In genomic region chr5:81068173-81068572, GRCm38 (mm10) we compare ENCODE assay signal across 22 mouse cellular contexts. TPM values are rescaled to one million over a fixed set of nuclear protein-coding genes. Genes with fewer than 3 reads are reported as not detected.
DNase-seq lines count a peak whose midpoint lies in the region; ATAC-seq and TF ChIP-seq lines count a peak whose summit lies in the region.
"Had no signal": no experiment of that assay in that cellular context is flagged by ENCODE, and none has a peak within 500 bp of the region (broad histone marks: within the 10 kb centered on the region; RNA-seq: fewer than 3 reads in every experiment).

No protein-coding gene starts in this region.

- H3K4me3 ChIP-seq in heart, embryonic 13.5 days = no peak overlapping the region
- H3K4me3 ChIP-seq in heart, embryonic 10.5 days = no peak overlapping the region
- H3K4me3 ChIP-seq in heart, postnatal 0 days (ENCODE audit: low read depth, low read length) = no peak overlapping the region
- H3K4me3 ChIP-seq in heart, adult 2 months = no peak overlapping the region
- H3K4me3 ChIP-seq: embryonic facial prominence, embryonic 13.5 days; forebrain, embryonic 12.5 days; hindbrain, embryonic 12.5 days had no signal

- TF ChIP-seq POLR2A in heart, adult 2 months (IDR thresholded peaks at IDR 0.05; ENCODE audit: insufficient read depth, low read depth, low read length) = no peak

- peaks cover 16% of the 10 kb centered on the region for H3K4me1 ChIP-seq in heart, embryonic 13.5 days
- 0 out of 2 replicates have a peak, but pooled peaks cover 11% of the 10 kb centered on the region for H3K4me1 ChIP-seq in heart, embryonic 10.5 days
- no peaks in the 10 kb centered on the region for H3K4me1 ChIP-seq in heart, postnatal 0 days (ENCODE audit: control insufficient read depth, insufficient read depth)
- no peaks in the 10 kb centered on the region for H3K4me1 ChIP-seq in heart, adult 2 months (ENCODE audit: control insufficient read depth, insufficient read depth, low read length)

- H3K27ac ChIP-seq in heart, embryonic 13.5 days (replicated peaks) = peak overlapping the region; percentile 39
- H3K27ac ChIP-seq in heart, embryonic 10.5 days = no peak overlapping the region
- no peak overlapping the region for H3K27ac ChIP-seq in heart, postnatal 0 days (ENCODE audit: low read depth)
- H3K27ac ChIP-seq in heart, adult 2 months = no peak overlapping the region
- H3K27ac ChIP-seq: embryonic facial prominence, embryonic 13.5 days; forebrain, embryonic 12.5 days; hindbrain, embryonic 12.5 days had no signal

- no peaks in the 10 kb centered on the region for H3K36me3 ChIP-seq in heart, embryonic 13.5 days
- H3K36me3 ChIP-seq in heart, embryonic 10.5 days = no peaks in the 10 kb centered on the region
- no peaks in the 10 kb centered on the region for H3K36me3 ChIP-seq in heart, postnatal 0 days (replicated peaks; ENCODE audit: control insufficient read depth, insufficient read depth, low read length)
- no peaks in the 10 kb centered on the region for H3K36me3 ChIP-seq in heart, adult 2 months (ENCODE audit: control insufficient read depth, insufficient read depth, low read length)
- H3K36me3 ChIP-seq: embryonic facial prominence, embryonic 13.5 days; forebrain, embryonic 12.5 days; hindbrain, embryonic 12.5 days had no signal

- 45% methylated on average over 6 of the region's 6 CpGs for WGBS in heart, embryonic 13.5 days
- WGBS in heart, embryonic 10.5 days = 59% methylated on average over 6 of the region's 6 CpGs
- WGBS in heart, postnatal 0 days = 31% methylated on average over 6 of the region's 6 CpGs
- 51% methylated on average over 6 of the region's 6 CpGs for WGBS in heart, adult 2 months

- intact Hi-C loops in heart, adult 2 months (cut with DNase I) = no loop called here
- intact Hi-C loops in gastrocnemius, postnatal 36 days (cut with DNase I) = no loop called here

- H3K79me2 ChIP-seq in heart, adult 2 months (replicated peaks; ENCODE audit: control insufficient read depth, insufficient read depth, low read length) = no peaks in the 10 kb centered on the region

- H3K9ac ChIP-seq in heart, embryonic 13.5 days = no peak overlapping the region
- no peak overlapping the region for H3K9ac ChIP-seq in heart, postnatal 0 days (replicated peaks; ENCODE audit: low read depth, low read length)
- H3K9ac ChIP-seq in heart, adult 2 months (ENCODE audit: low read depth, low read length) = no peak overlapping the region
- H3K9ac ChIP-seq: embryonic facial prominence, embryonic 13.5 days; forebrain, embryonic 12.5 days; hindbrain, embryonic 12.5 days had no signal

- H3K4me2 ChIP-seq in heart, embryonic 13.5 days = peak overlapping the region; percentile 28
- H3K4me2 ChIP-seq in heart, postnatal 0 days (ENCODE audit: low read depth, low read length) = 0 out of 2 replicates have a peak overlapping the region, but pooled peaks have one; percentile 15
- H3K4me2 ChIP-seq: embryonic facial prominence, embryonic 13.5 days; forebrain, embryonic 12.5 days; hindbrain, embryonic 12.5 days had no signal

- H3K9me3 ChIP-seq in heart, embryonic 13.5 days = no peaks in the 10 kb centered on the region
- no peaks in the 10 kb centered on the region for H3K9me3 ChIP-seq in heart, embryonic 10.5 days
- no peaks in the 10 kb centered on the region for H3K9me3 ChIP-seq in heart, postnatal 0 days (replicated peaks; ENCODE audit: control insufficient read depth, low read length)
- H3K9me3 ChIP-seq: embryonic facial prominence, embryonic 13.5 days; forebrain, embryonic 12.5 days; hindbrain, embryonic 12.5 days had no signal

- TF ChIP-seq CTCF in heart, postnatal 0 days (IDR thresholded peaks at IDR 0.05; ENCODE audit: low read depth) = no peak
- TF ChIP-seq CTCF in heart, adult 2 months (IDR thresholded peaks at IDR 0.05) = no peak

- no peak for TF ChIP-seq EP300 in heart, postnatal 0 days (IDR thresholded peaks at IDR 0.05; ENCODE audit: low read depth)
- no peak for TF ChIP-seq EP300 in heart, adult 2 months (IDR thresholded peaks at IDR 0.05; ENCODE audit: insufficient read depth, low read depth, low read length)

- H3K27me3 ChIP-seq in heart, embryonic 13.5 days (replicated peaks) = no peaks in the 10 kb centered on the region
- no peaks in the 10 kb centered on the region for H3K27me3 ChIP-seq in heart, embryonic 10.5 days (ENCODE audit: insufficient read depth, poor library complexity, severe bottlenecking)
- H3K27me3 ChIP-seq in heart, postnatal 0 days (ENCODE audit: control insufficient read depth, insufficient read depth, low read length) = no peaks in the 10 kb centered on the region
- no peaks in the 10 kb centered on the region for H3K27me3 ChIP-seq in heart, adult 2 months (ENCODE audit: control insufficient read depth, insufficient read depth, low read length)
- H3K27me3 ChIP-seq: embryonic facial prominence, embryonic 13.5 days; forebrain, embryonic 12.5 days; hindbrain, embryonic 12.5 days had no signal

- ATAC-seq in heart, embryonic 13.5 days (ENCODE audit: extremely low read depth, insufficient number of reproducible peaks, low FRiP score, low TSS enrichment) = no peak
- ATAC-seq in heart, postnatal 0 days (ENCODE audit: insufficient read depth, low read depth) = peak; percentile 30; the same call in 1 of the 2 replicates
- peak; percentile 66 for ATAC-seq in megakaryocyte progenitor cell, adult 5-6 weeks (replicated peaks; ENCODE audit: poor library complexity)
- ATAC-seq: forebrain, embryonic 16.5 days; hindbrain, embryonic 16.5 days; inflammation-experienced regulatory T-cells, adult 6 months; intestine, postnatal 0 days had no signal

- no peak for DNase-seq in heart, embryonic 10.5 days (ENCODE audit: low spot score)
- DNase-seq in heart, postnatal 0 days (ENCODE audit: low spot score) = peak; percentile 21
- DNase-seq in heart, adult 2 months = no peak
- DNase-seq in spleen, adult 18-20 months = no peak
- DNase-seq in gastrocnemius, postnatal 36 days = no peak
- DNase-seq: adrenal gland, postnatal 14 days; cerebellum, adult 11-12 months; cerebellum, adult 9-10 months; cerebellum, postnatal 25 days; gastrocnemius, postnatal 14 days; heart, adult 11 months; heart, postnatal 10 days had no signal

RNA-seq across cellular contexts. Expression of gene Adgrl3, which starts 48.2 kb away (rescaled TPM):
- polyA plus RNA-seq in heart, embryonic 13.5 days (2015; fragmentation: Nextera tagmentation; extraction: Ambion mirVana) = 5.9 and 6.8 TPM in 2 replicates
- polyA plus RNA-seq in heart, embryonic 10.5 days (2016; fragmentation: Nextera tagmentation; extraction: Ambion mirVana) = 5.8 and 9.0 TPM in 2 replicates
- total RNA-seq in heart, postnatal 0 days (2014; rRNA removed; ENCODE audit: low replicate concordance) = 7.3 and 12.8 TPM in 2 replicates
- polyA plus RNA-seq in heart, postnatal 0 days (2015; fragmentation: Nextera tagmentation; extraction: Ambion mirVana) = 1.5 and 1.7 TPM in 2 replicates
- total RNA-seq in heart, adult 2 months (2021) = 1 to 10 TPM; 3.4 to 3.5 TPM
- polyA plus RNA-seq in heart, adult 2 months (2012; rRNA removed) = 0.90 and 1.6 TPM in 2 replicates
- not detected in 2 replicates for total RNA-seq in megakaryocyte progenitor cell, adult 5-6 weeks (2015)
- total RNA-seq in megakaryocyte progenitor cell, adult 5-6 weeks (2017) = not detected in 2 replicates
- total RNA-seq in gastrocnemius, postnatal 36 days (2021) = under 1 TPM; 0.69 to 0.81 TPM
- total RNA-seq: MEL had no signal
